Mouse (Mus musculus): ENCODE data around the gene Calr4.

- TF ChIP-seq EP300 (IDR thresholded peaks at IDR 0.05; ENCODE audit: low read depth) (no peak), CTCF (IDR thresholded peaks at IDR 0.05; ENCODE audit: low read depth) (no peak)
Observed at GRCm38 (mm10) chr4:109185616-109186405, 48.5 kb upstream of the Calr4 start.

Data from liver, postnatal 0 days (tissue).